Mouse (Mus musculus): ENCODE results near the gene Kif13a.

Kif13a gene

GRCm38 (mm10) chr13:46929719-46930658 is at the start of gene Kif13a:
Gene Kif13a (minus strand): TSS chr13:46929867.
- peak; percentile 78 to 79 for DNase-seq (ENCODE audit: low spot score in 2 of 2)

GRCm38 (mm10) chr13:46976532-46976931 is 46.9 kb upstream of the Kif13a start:
- DNase-seq (ENCODE audit: low spot score in 2 of 2), result no peak

- no peak for DNase-seq (ENCODE audit: low spot score in 2 of 2)
Observed at GRCm38 (mm10) chr13:46975930-46976329, 46.3 kb upstream of the Kif13a start.

- no peak for DNase-seq (ENCODE audit: low spot score in 2 of 2)
Observed at GRCm38 (mm10) chr13:46975031-46975551, 45.4 kb upstream of the Kif13a start.

- no peak for DNase-seq (ENCODE audit: low spot score in 2 of 2)
Observed at GRCm38 (mm10) chr13:46970286-46970945, 40.7 kb upstream of the Kif13a start.

- no peak for DNase-seq (ENCODE audit: low spot score in 2 of 2)
Observed at GRCm38 (mm10) chr13:46968626-46969025, 39.0 kb upstream of the Kif13a start.

GRCm38 (mm10) chr13:46967308-46967707 is 37.6 kb upstream of the Kif13a start:
- no peak for DNase-seq (ENCODE audit: low spot score in 2 of 2)

- no peak for DNase-seq (ENCODE audit: low spot score in 2 of 2)
Observed at GRCm38 (mm10) chr13:46960878-46961474, 31.3 kb upstream of the Kif13a start.

GRCm38 (mm10) chr13:46959139-46959538 is 29.5 kb upstream of the Kif13a start:
- no peak for DNase-seq (ENCODE audit: low spot score in 2 of 2)

GRCm38 (mm10) chr13:46951212-46951611 is 21.5 kb upstream of the Kif13a start:
- no peak for DNase-seq (ENCODE audit: low spot score in 2 of 2)

GRCm38 (mm10) chr13:46949741-46950140 is 20.1 kb upstream of the Kif13a start:
- DNase-seq (ENCODE audit: low spot score in 2 of 2), result no peak

GRCm38 (mm10) chr13:46948027-46948426 is 18.4 kb upstream of the Kif13a start:
- DNase-seq (ENCODE audit: low spot score in 2 of 2), result no peak

- no peak for DNase-seq (ENCODE audit: low spot score in 2 of 2)
Observed at GRCm38 (mm10) chr13:46946041-46946440, 16.4 kb upstream of the Kif13a start.

- no peak for DNase-seq (ENCODE audit: low spot score in 2 of 2)
Observed at GRCm38 (mm10) chr13:46945256-46945655, 15.6 kb upstream of the Kif13a start.

GRCm38 (mm10) chr13:46943294-46943693 is 13.6 kb upstream of the Kif13a start:
- no peak for DNase-seq (ENCODE audit: low spot score in 2 of 2)

- DNase-seq (ENCODE audit: low spot score in 2 of 2), result no peak
Observed at GRCm38 (mm10) chr13:46934116-46934515, 4.4 kb upstream of the Kif13a start.

GRCm38 (mm10) chr13:46932846-46933245 is 3.2 kb upstream of the Kif13a start:
- no peak for DNase-seq (ENCODE audit: low spot score in 2 of 2)

GRCm38 (mm10) chr13:46932049-46932448 is 2.4 kb upstream of the Kif13a start:
- no peak for DNase-seq (ENCODE audit: low spot score in 2 of 2)

- no peak for DNase-seq (ENCODE audit: low spot score in 2 of 2)
Observed at GRCm38 (mm10) chr13:46930659-46931046, 986 bp upstream of the Kif13a start.

GRCm38 (mm10) chr13:46928961-46929691 is 541 bp downstream of the Kif13a start:
- DNase-seq (ENCODE audit: low spot score in 2 of 2), result peak; percentile 29 to 31

- DNase-seq (ENCODE audit: low spot score in 2 of 2), result no peak
Observed at GRCm38 (mm10) chr13:46928404-46928803, 1.3 kb downstream of the Kif13a start.

GRCm38 (mm10) chr13:46925671-46926070 is 4.0 kb downstream of the Kif13a start:
- DNase-seq (ENCODE audit: low spot score in 2 of 2), result no peak

All from frontal cortex, postnatal 25 days (tissue).